Mouse (Mus musculus) testis, adult 2 months (tissue): ENCODE results near the gene Tgfbi.

ENCODE experiments used
- CTCF ChIP-seq: fragments of 200-500 bp; IDR thresholded peaks from 2 replicates; pipeline ENCODE4 v1.5.1; 2012; ENCODE audit warnings: low read depth, mild to moderate bottlenecking, inconsistent platforms, low read length, moderate library complexity; ENCODE audit not compliant: control insufficient read depth, insufficient read depth, insufficient replicate concordance
- POLR2A ChIP-seq: fragments of 200-500 bp; IDR thresholded peaks from 2 replicates; pipeline ENCODE4 v1.6.1; 2012; ENCODE audit warnings: low read depth, mild to moderate bottlenecking, inconsistent platforms, low read length, moderate library complexity; ENCODE audit not compliant: control insufficient read depth

- no peak for TF ChIP-seq CTCF
- no peak for TF ChIP-seq POLR2A
Measured at GRCm38 (mm10) chr13:56664256-56665170, 55.2 kb downstream of the Tgfbi start.
